Mouse (Mus musculus): ENCODE data around the gene Zic1.

GRCm38 (mm10) chr9:91385561-91386430 is 20.2 kb upstream of the Zic1 start:
- TF ChIP-seq CTCF (IDR thresholded peaks at IDR 0.05; ENCODE audit: insufficient read depth, low read depth, low read length) (no peak), POLR2A (IDR thresholded peaks at IDR 0.05; ENCODE audit: insufficient read depth, low read depth, low read length) (no peak)

Measured in olfactory bulb, adult 2 months (tissue).